Mouse (Mus musculus): ENCODE results near the gene Gm21789.
"Not testable (repeated sequence)": the region's sequence is repeated elsewhere in the genome, so short reads cannot be mapped to it uniquely, and the experiment has no call there.

The Gm21789 gene

GRCm38 (mm10) chrX:32941468-32941867, at the start of gene Gm21789:
Gm21789 (plus strand) TSS chrX:32941768.
- DNase-seq, result not testable (repeated sequence)

GRCm38 (mm10) chrX:32894325-32894724, 47.2 kb upstream of the Gm21789 start, which contains the start of gene Btbd35f30:
Btbd35f30 (plus strand) TSS chrX:32894625.
- DNase-seq, result not testable (repeated sequence)

GRCm38 (mm10) chrX:32973597-32973996, 32.0 kb downstream of the Gm21789 start, which contains the start of gene Btbd35f5:
Btbd35f5 (plus strand) TSS chrX:32973897.
- not testable (repeated sequence) for DNase-seq
